Mouse (Mus musculus): ENCODE measurements at regions not wholly inside any gene's neighbourhood (a gene's known extent, or its start where the extent isn't known, plus 50 kb on each side); places are given as distances from the start of the nearest gene placed in this dataset.
A peak's percentile ranks its signal among the peaks of the same experiment; 100 is the strongest.

GRCm38 (mm10) chr13:38825649-38826048 lies 135.0 kb downstream of the Slc35b3 start:
- DNase-seq (ENCODE audit: low spot score) (no peak), ATAC-seq (replicated peaks; ENCODE audit: insufficient number of reproducible peaks, low FRiP score, low TSS enrichment, low read depth) (no peak)
- Histone ChIP-seq H3K36me3 (replicated peaks; ENCODE audit: control insufficient read depth, insufficient read depth, low read depth, low read length) (no peaks in the 10 kb centered on the region), H3K9me3 (replicated peaks; ENCODE audit: control insufficient read depth, low read length) (no peaks in the 10 kb centered on the region), H3K9ac (replicated peaks; ENCODE audit: low read length) (no peak overlapping the region), H3K4me3 (ENCODE audit: low read depth, low read length) (no peak overlapping the region), H3K4me1 (ENCODE audit: control insufficient read depth, insufficient read depth, low read length) (no peaks in the 10 kb centered on the region), H3K27ac (replicated peaks; ENCODE audit: low read depth, low read length) (no peak overlapping the region), H3K27me3 (ENCODE audit: control insufficient read depth, insufficient read depth, low read length) (no peaks in the 10 kb centered on the region), H3K4me2 (ENCODE audit: low read depth, low read length) (no peak overlapping the region)
- 32% methylated on average over 2 of the region's 2 CpGs for whole genome bisulfite sequencing

- H3K27me3 ChIP-seq (ENCODE audit: control insufficient read depth, insufficient read depth, low read length): no peaks in the 10 kb centered on the region
- H3K27ac ChIP-seq (replicated peaks; ENCODE audit: low read depth, low read length): no peak overlapping the region
- H3K4me3 ChIP-seq (ENCODE audit: low read depth, low read length): no peak overlapping the region
- ATAC-seq (replicated peaks; ENCODE audit: insufficient number of reproducible peaks, low FRiP score, low TSS enrichment, low read depth) (no peak), DNase-seq (ENCODE audit: low spot score) (no peak)
- no peaks in the 10 kb centered on the region for H3K4me1 ChIP-seq (ENCODE audit: control insufficient read depth, insufficient read depth, low read length)
- no peaks in the 10 kb centered on the region for H3K9me3 ChIP-seq (replicated peaks; ENCODE audit: control insufficient read depth, low read length)
- WGBS: 81% methylated on average over 3 of the region's 3 CpGs
- no peak overlapping the region for H3K9ac ChIP-seq (replicated peaks; ENCODE audit: low read length)
- H3K4me2 ChIP-seq (ENCODE audit: low read depth, low read length): no peak overlapping the region
- H3K36me3 ChIP-seq (replicated peaks; ENCODE audit: control insufficient read depth, insufficient read depth, low read depth, low read length): no peaks in the 10 kb centered on the region
Observed at GRCm38 (mm10) chr13:38819526-38819925, 141.1 kb downstream of the Slc35b3 start.

- Histone ChIP-seq H3K36me3 (replicated peaks; ENCODE audit: control insufficient read depth, insufficient read depth, low read depth, low read length) (no peaks in the 10 kb centered on the region), H3K4me1 (ENCODE audit: control insufficient read depth, insufficient read depth, low read length) (no peaks in the 10 kb centered on the region), H3K27me3 (ENCODE audit: control insufficient read depth, insufficient read depth, low read length) (no peaks in the 10 kb centered on the region), H3K9me3 (replicated peaks; ENCODE audit: control insufficient read depth, low read length) (no peaks in the 10 kb centered on the region), H3K9ac (replicated peaks; ENCODE audit: low read length) (no peak overlapping the region), H3K4me3 (ENCODE audit: low read depth, low read length) (no peak overlapping the region), H3K27ac (replicated peaks; ENCODE audit: low read depth, low read length) (no peak overlapping the region), H3K4me2 (ENCODE audit: low read depth, low read length) (no peak overlapping the region)
- DNase-seq (ENCODE audit: low spot score) (no peak), ATAC-seq (replicated peaks; ENCODE audit: insufficient number of reproducible peaks, low FRiP score, low TSS enrichment, low read depth) (no peak)
- WGBS: 87% methylated on average over 1 of the region's 1 CpGs
Observed at GRCm38 (mm10) chr13:38818781-38819180, 141.9 kb downstream of the Slc35b3 start.

- Histone ChIP-seq H3K9ac (replicated peaks; ENCODE audit: low read length) (no peak overlapping the region), H3K4me1 (ENCODE audit: control insufficient read depth, insufficient read depth, low read length) (no peaks in the 10 kb centered on the region), H3K4me3 (ENCODE audit: low read depth, low read length) (no peak overlapping the region), H3K4me2 (ENCODE audit: low read depth, low read length) (no peak overlapping the region), H3K27me3 (ENCODE audit: control insufficient read depth, insufficient read depth, low read length) (no peaks in the 10 kb centered on the region), H3K9me3 (replicated peaks; ENCODE audit: control insufficient read depth, low read length) (no peaks in the 10 kb centered on the region), H3K27ac (replicated peaks; ENCODE audit: low read depth, low read length) (no peak overlapping the region), H3K36me3 (replicated peaks; ENCODE audit: control insufficient read depth, insufficient read depth, low read depth, low read length) (no peaks in the 10 kb centered on the region)
- no peak for DNase-seq (ENCODE audit: low spot score)
- WGBS: 83% methylated on average over 9 of the region's 9 CpGs
- no peak for ATAC-seq (replicated peaks; ENCODE audit: insufficient number of reproducible peaks, low FRiP score, low TSS enrichment, low read depth)
Observed at GRCm38 (mm10) chr13:38816296-38816695, 144.4 kb downstream of the Slc35b3 start.

- 83% methylated on average over 19 of the region's 19 CpGs for WGBS
- no peaks in the 10 kb centered on the region for H3K4me1 ChIP-seq (ENCODE audit: control insufficient read depth, insufficient read depth, low read length)
- H3K4me3 ChIP-seq (ENCODE audit: low read depth, low read length): no peak overlapping the region
- H3K36me3 ChIP-seq (replicated peaks; ENCODE audit: control insufficient read depth, insufficient read depth, low read depth, low read length): no peaks in the 10 kb centered on the region
- ATAC-seq (replicated peaks; ENCODE audit: insufficient number of reproducible peaks, low FRiP score, low TSS enrichment, low read depth) (no peak), DNase-seq (ENCODE audit: low spot score) (no peak)
- no peak overlapping the region for H3K4me2 ChIP-seq (ENCODE audit: low read depth, low read length)
- no peaks in the 10 kb centered on the region for H3K27me3 ChIP-seq (ENCODE audit: control insufficient read depth, insufficient read depth, low read length)
- H3K27ac ChIP-seq (replicated peaks; ENCODE audit: low read depth, low read length): no peak overlapping the region
- H3K9ac ChIP-seq (replicated peaks; ENCODE audit: low read length): no peak overlapping the region
- no peaks in the 10 kb centered on the region for H3K9me3 ChIP-seq (replicated peaks; ENCODE audit: control insufficient read depth, low read length)
Observed at GRCm38 (mm10) chr13:38815002-38815707, 145.5 kb downstream of the Slc35b3 start.

GRCm38 (mm10) chr13:38798514-38798913 lies 139.7 kb upstream of the Eef1e1 start:
- H3K27me3 ChIP-seq (ENCODE audit: control insufficient read depth, insufficient read depth, low read length): no peaks in the 10 kb centered on the region
- no peaks in the 10 kb centered on the region for H3K9me3 ChIP-seq (replicated peaks; ENCODE audit: control insufficient read depth, low read length)
- H3K4me2 ChIP-seq (ENCODE audit: low read depth, low read length): no peak overlapping the region
- ATAC-seq (replicated peaks; ENCODE audit: insufficient number of reproducible peaks, low FRiP score, low TSS enrichment, low read depth) (no peak), DNase-seq (ENCODE audit: low spot score) (no peak)
- H3K4me3 ChIP-seq (ENCODE audit: low read depth, low read length): no peak overlapping the region
- H3K9ac ChIP-seq (replicated peaks; ENCODE audit: low read length): no peak overlapping the region
- no peaks in the 10 kb centered on the region for H3K4me1 ChIP-seq (ENCODE audit: control insufficient read depth, insufficient read depth, low read length)
- WGBS: 84% methylated on average over 11 of the region's 11 CpGs
- no peak overlapping the region for H3K27ac ChIP-seq (replicated peaks; ENCODE audit: low read depth, low read length)
- H3K36me3 ChIP-seq (replicated peaks; ENCODE audit: control insufficient read depth, insufficient read depth, low read depth, low read length): no peaks in the 10 kb centered on the region

- DNase-seq (ENCODE audit: low spot score) (peak; percentile 21), ATAC-seq (replicated peaks; ENCODE audit: insufficient number of reproducible peaks, low FRiP score, low TSS enrichment, low read depth) (no peak)
- Histone ChIP-seq H3K4me2 (ENCODE audit: low read depth, low read length) (no peak overlapping the region), H3K36me3 (replicated peaks; ENCODE audit: control insufficient read depth, insufficient read depth, low read depth, low read length) (no peaks in the 10 kb centered on the region), H3K27me3 (ENCODE audit: control insufficient read depth, insufficient read depth, low read length) (no peaks in the 10 kb centered on the region), H3K9ac (replicated peaks; ENCODE audit: low read length) (no peak overlapping the region), H3K4me1 (ENCODE audit: control insufficient read depth, insufficient read depth, low read length) (no peaks in the 10 kb centered on the region), H3K9me3 (replicated peaks; ENCODE audit: control insufficient read depth, low read length) (no peaks in the 10 kb centered on the region), H3K4me3 (ENCODE audit: low read depth, low read length) (no peak overlapping the region), H3K27ac (replicated peaks; ENCODE audit: low read depth, low read length) (no peak overlapping the region)
- 35% methylated on average over 7 of the region's 7 CpGs for whole genome bisulfite sequencing
Observed at GRCm38 (mm10) chr13:38793456-38793855, 134.6 kb upstream of the Eef1e1 start.

- no peak for ATAC-seq (replicated peaks; ENCODE audit: insufficient number of reproducible peaks, low FRiP score, low TSS enrichment, low read depth)
- no peak for DNase-seq (ENCODE audit: low spot score)
- H3K4me3 ChIP-seq (ENCODE audit: low read depth, low read length): no peak overlapping the region
- WGBS: 77% methylated on average over 6 of the region's 6 CpGs
- H3K27ac ChIP-seq (replicated peaks; ENCODE audit: low read depth, low read length): no peak overlapping the region
- no peaks in the 10 kb centered on the region for H3K9me3 ChIP-seq (replicated peaks; ENCODE audit: control insufficient read depth, low read length)
- no peaks in the 10 kb centered on the region for H3K27me3 ChIP-seq (ENCODE audit: control insufficient read depth, insufficient read depth, low read length)
- no peaks in the 10 kb centered on the region for H3K4me1 ChIP-seq (ENCODE audit: control insufficient read depth, insufficient read depth, low read length)
- H3K36me3 ChIP-seq (replicated peaks; ENCODE audit: control insufficient read depth, insufficient read depth, low read depth, low read length): no peaks in the 10 kb centered on the region
- H3K9ac ChIP-seq (replicated peaks; ENCODE audit: low read length): no peak overlapping the region
- H3K4me2 ChIP-seq (ENCODE audit: low read depth, low read length): no peak overlapping the region
Observed at GRCm38 (mm10) chr13:38780630-38781010, 121.8 kb upstream of the Eef1e1 start.
